Mouse (Mus musculus): ENCODE measurements around the gene Ddx27. TPM values are rescaled to one million over a fixed set of nuclear protein-coding genes. Genes with fewer than 3 reads are reported as not detected.

The Ddx27 gene
- polyA plus RNA-seq (2014; fragmentation: Nextera tagmentation; extraction: Ambion mirVana), result 38.2 and 45.3 TPM in 2 replicates

DNA sequence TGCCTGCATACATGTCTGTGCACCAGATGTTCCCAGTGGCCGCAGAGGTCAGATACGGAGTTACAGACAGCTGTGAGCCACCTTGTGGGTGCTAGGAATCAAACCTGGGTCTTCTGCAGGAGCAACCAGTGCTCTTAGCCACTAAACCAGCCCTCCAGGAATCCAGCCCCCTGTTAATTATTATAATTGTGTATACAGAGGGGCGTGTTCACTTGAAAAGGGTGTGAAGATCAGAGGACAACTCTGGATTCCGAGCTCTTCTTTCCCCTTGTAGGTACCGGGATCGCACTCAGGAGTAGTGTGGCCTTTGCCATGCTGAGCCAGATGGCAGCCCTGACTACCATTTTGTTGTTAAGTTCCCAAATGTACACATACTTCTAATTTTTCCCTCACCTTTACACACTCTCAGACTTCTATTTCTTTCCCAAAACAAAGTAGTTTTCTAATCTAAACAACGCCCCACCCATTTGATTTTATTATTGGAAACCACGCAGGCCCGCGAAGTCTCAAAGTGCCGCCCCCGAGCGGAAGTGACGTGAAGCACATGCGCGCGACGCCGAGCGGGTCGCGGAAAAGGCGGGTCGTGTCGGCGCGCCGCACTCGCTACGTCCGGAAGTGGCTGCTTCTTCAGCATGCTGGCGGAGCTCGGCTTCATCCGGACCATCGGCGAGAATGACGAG, at the start of gene Ddx27:
Gene Ddx27, plus strand, starts transcription at position 492 of the 680 bp plus-strand sequence.
- H3K36me3 ChIP-seq (ENCODE audit: control insufficient read depth, insufficient read depth, low read length), result peaks cover 12% of the 10 kb centered on the region
- peak within 1 kb of the TSS; percentile 73 for H3K27ac ChIP-seq (ENCODE audit: low read length)
- H3K4me3 ChIP-seq (ENCODE audit: low read depth, low read length), result peak within 1 kb of the TSS; percentile 91
- no peaks in the 10 kb centered on the region for H3K9me3 ChIP-seq (ENCODE audit: control insufficient read depth, low read depth, low read length)
- peak; percentile 86 for ATAC-seq (ENCODE audit: insufficient number of reproducible peaks, insufficient read depth, low FRiP score, low read depth)
- H3K4me2 ChIP-seq (replicated peaks; ENCODE audit: low read depth, low read length), result peak within 1 kb of the TSS; percentile 91
- 2% methylated on average over 37 of the region's 37 CpGs for WGBS
- H3K27me3 ChIP-seq (ENCODE audit: control insufficient read depth, insufficient read depth, low read length), result no peaks in the 10 kb centered on the region
- peaks cover 13% of the 10 kb centered on the region for H3K4me1 ChIP-seq (ENCODE audit: control insufficient read depth, insufficient read depth, low read length)
- H3K9ac ChIP-seq (replicated peaks; ENCODE audit: low read depth, low read length), result peak within 1 kb of the TSS; percentile 86

DNA sequence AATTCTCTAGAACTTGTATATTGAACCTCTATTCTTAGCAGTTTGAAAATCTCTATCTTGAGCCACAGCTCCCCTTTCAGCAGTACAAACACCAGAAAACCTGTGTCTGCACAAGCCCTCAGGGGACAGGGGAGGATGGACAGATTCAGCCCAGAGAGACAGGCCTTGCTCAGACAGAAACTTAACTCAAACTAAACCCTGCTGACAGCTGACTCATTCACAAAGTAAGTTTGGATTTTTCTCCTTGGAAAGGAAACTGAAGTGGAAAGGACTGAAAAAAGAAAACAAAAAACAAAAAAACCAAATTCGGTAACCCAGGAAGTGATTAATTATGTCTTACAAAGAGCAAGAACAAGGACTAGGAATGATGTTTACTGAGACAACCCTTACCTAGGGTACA, 41.8 kb upstream of the Ddx27 start:
- H3K4me2 ChIP-seq (replicated peaks; ENCODE audit: low read depth, low read length), result no peak overlapping the region
- peaks cover 12% of the 10 kb centered on the region; the same call in 1 of the 2 replicates for H3K4me1 ChIP-seq (ENCODE audit: control insufficient read depth, insufficient read depth, low read length)
- no peak overlapping the region for H3K27ac ChIP-seq (ENCODE audit: low read length)
- H3K9me3 ChIP-seq (ENCODE audit: control insufficient read depth, low read depth, low read length), result no peaks in the 10 kb centered on the region
- no peaks in the 10 kb centered on the region for H3K36me3 ChIP-seq (ENCODE audit: control insufficient read depth, insufficient read depth, low read length)
- ATAC-seq (ENCODE audit: insufficient number of reproducible peaks, insufficient read depth, low FRiP score, low read depth), result no peak
- 75% methylated on average over 1 of the region's 1 CpGs for WGBS
- H3K4me3 ChIP-seq (ENCODE audit: low read depth, low read length), result no peak overlapping the region
- H3K27me3 ChIP-seq (ENCODE audit: control insufficient read depth, insufficient read depth, low read length), result no peaks in the 10 kb centered on the region
- no peak overlapping the region for H3K9ac ChIP-seq (replicated peaks; ENCODE audit: low read depth, low read length)

DNA sequence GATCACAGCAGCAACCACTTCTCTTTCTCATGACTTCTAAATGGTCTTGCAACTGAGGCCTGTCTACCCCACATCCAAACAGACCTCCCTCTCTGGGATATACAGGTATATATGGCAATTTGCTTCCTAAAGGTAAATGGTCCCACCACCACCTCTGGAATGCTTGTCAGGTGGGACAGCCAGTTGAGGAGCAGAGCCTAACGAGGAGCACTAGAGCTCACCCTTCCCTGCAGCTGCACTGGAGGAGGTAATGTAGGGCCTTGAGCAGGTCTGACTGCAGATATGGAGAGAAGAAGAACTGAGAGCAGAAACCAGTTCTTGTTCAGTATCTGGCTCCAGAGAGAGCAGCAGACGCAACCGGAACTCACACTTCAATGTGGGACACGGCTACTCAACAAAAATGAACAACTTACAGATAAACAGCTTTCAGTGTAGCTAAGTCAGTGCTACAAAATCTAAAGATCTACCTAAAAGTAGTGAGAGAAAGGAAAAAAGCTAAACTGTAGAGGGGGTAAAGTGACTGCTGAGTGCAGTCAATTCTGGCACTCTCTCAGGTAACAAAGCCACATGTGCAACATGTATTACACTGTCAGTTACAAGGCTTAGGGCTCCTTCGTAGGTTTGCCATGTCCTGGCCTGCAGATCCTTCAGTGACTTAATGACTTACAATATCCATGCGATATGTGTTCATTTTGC, 40.7 kb upstream of the Ddx27 start:
- Histone ChIP-seq H3K9ac (replicated peaks; ENCODE audit: low read depth, low read length) (no peak overlapping the region), H3K4me2 (replicated peaks; ENCODE audit: low read depth, low read length) (no peak overlapping the region), H3K27ac (ENCODE audit: low read length) (no peak overlapping the region), H3K4me3 (ENCODE audit: low read depth, low read length) (no peak overlapping the region), H3K4me1 (ENCODE audit: control insufficient read depth, insufficient read depth, low read length) (peaks cover 12% of the 10 kb centered on the region; the same call in 1 of the 2 replicates), H3K9me3 (ENCODE audit: control insufficient read depth, low read depth, low read length) (no peaks in the 10 kb centered on the region), H3K36me3 (ENCODE audit: control insufficient read depth, insufficient read depth, low read length) (no peaks in the 10 kb centered on the region), H3K27me3 (ENCODE audit: control insufficient read depth, insufficient read depth, low read length) (no peaks in the 10 kb centered on the region)
- WGBS, result 72% methylated on average over 6 of the region's 6 CpGs
- ATAC-seq (ENCODE audit: insufficient number of reproducible peaks, insufficient read depth, low FRiP score, low read depth), result no peak

DNA sequence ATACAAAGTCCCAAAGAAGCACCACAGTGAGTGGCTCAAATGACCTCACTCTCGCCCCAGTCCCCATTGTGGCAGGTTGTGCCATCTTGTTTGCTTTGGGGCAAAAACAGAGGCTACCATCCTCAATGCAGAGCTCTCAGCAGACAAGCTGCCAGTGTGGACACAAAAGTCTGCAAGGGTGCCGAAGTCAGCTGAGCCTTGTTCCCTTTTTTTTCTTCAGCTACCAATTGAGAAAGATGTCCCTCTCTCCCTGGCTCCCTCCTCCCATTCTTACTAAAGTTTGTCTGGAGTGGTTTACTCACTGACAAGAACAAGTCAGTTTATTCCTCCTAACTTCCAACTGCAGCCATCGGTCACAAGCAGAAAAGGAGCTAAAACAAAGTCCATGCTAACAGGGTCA, 38.6 kb upstream of the Ddx27 start:
- Histone ChIP-seq H3K36me3 (ENCODE audit: control insufficient read depth, insufficient read depth, low read length) (no peaks in the 10 kb centered on the region), H3K4me2 (replicated peaks; ENCODE audit: low read depth, low read length) (no peak overlapping the region), H3K27me3 (ENCODE audit: control insufficient read depth, insufficient read depth, low read length) (no peaks in the 10 kb centered on the region), H3K4me3 (ENCODE audit: low read depth, low read length) (no peak overlapping the region), H3K9me3 (ENCODE audit: control insufficient read depth, low read depth, low read length) (no peaks in the 10 kb centered on the region), H3K9ac (replicated peaks; ENCODE audit: low read depth, low read length) (no peak overlapping the region), H3K4me1 (ENCODE audit: control insufficient read depth, insufficient read depth, low read length) (peaks cover 12% of the 10 kb centered on the region; the same call in 1 of the 2 replicates), H3K27ac (ENCODE audit: low read length) (no peak overlapping the region)
- 70% methylated on average over 3 of the region's 3 CpGs for WGBS
- ATAC-seq (ENCODE audit: insufficient number of reproducible peaks, insufficient read depth, low FRiP score, low read depth), result no peak

DNA sequence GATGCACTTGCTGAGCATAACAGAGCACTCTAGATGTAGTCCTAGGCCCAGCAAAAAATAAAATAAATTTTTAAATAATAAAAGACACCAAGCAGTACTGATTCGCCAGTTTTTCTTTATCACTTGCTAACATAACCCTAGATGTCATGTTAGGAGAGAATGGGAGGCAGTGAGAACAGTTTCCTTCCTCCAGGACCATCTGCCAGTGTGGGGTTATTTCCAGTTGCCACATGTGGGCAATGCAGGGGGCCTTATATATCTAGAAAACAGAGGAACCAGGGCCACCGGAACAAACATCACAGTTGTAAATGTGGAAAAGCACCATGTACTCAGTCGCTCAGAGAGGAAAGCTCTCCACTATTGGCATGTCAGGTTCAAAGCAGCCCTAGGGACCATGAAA, 37.5 kb upstream of the Ddx27 start:
- H3K4me3 ChIP-seq (ENCODE audit: low read depth, low read length), result no peak overlapping the region
- no peaks in the 10 kb centered on the region for H3K9me3 ChIP-seq (ENCODE audit: control insufficient read depth, low read depth, low read length)
- WGBS, result 81% methylated on average over 3 of the region's 3 CpGs
- peaks cover 12% of the 10 kb centered on the region; the same call in 1 of the 2 replicates for H3K4me1 ChIP-seq (ENCODE audit: control insufficient read depth, insufficient read depth, low read length)
- no peak overlapping the region for H3K27ac ChIP-seq (ENCODE audit: low read length)
- no peak overlapping the region for H3K4me2 ChIP-seq (replicated peaks; ENCODE audit: low read depth, low read length)
- no peaks in the 10 kb centered on the region for H3K27me3 ChIP-seq (ENCODE audit: control insufficient read depth, insufficient read depth, low read length)
- H3K9ac ChIP-seq (replicated peaks; ENCODE audit: low read depth, low read length), result no peak overlapping the region
- no peaks in the 10 kb centered on the region for H3K36me3 ChIP-seq (ENCODE audit: control insufficient read depth, insufficient read depth, low read length)
- ATAC-seq (ENCODE audit: insufficient number of reproducible peaks, insufficient read depth, low FRiP score, low read depth), result no peak

DNA sequence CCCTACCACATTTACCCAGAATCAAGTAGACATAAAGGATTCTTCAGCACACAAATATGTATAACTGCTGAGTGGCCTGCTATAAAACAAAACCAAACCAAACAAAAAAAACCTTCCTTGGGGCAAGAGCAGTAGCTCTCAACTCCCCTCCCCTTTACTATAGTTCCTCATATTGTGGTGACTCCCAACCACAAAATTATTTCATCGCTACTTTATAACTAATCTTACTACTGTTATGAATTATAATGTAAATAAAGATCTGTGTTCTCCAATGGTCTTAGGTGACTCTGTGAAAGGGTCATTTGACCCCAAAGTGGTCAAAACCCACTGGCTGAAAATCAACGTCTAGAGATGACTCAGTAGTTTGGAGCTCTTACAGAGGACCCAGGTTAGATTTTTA, 34.8 kb upstream of the Ddx27 start:
- H3K4me3 ChIP-seq (ENCODE audit: low read depth, low read length), result no peak overlapping the region
- H3K9ac ChIP-seq (replicated peaks; ENCODE audit: low read depth, low read length), result no peak overlapping the region
- no peaks in the 10 kb centered on the region for H3K27me3 ChIP-seq (ENCODE audit: control insufficient read depth, insufficient read depth, low read length)
- H3K27ac ChIP-seq (ENCODE audit: low read length), result no peak overlapping the region
- ATAC-seq (ENCODE audit: insufficient number of reproducible peaks, insufficient read depth, low FRiP score, low read depth), result no peak
- WGBS, result 62% methylated on average over 2 of the region's 2 CpGs
- H3K4me2 ChIP-seq (replicated peaks; ENCODE audit: low read depth, low read length), result no peak overlapping the region
- H3K36me3 ChIP-seq (ENCODE audit: control insufficient read depth, insufficient read depth, low read length), result no peaks in the 10 kb centered on the region
- H3K9me3 ChIP-seq (ENCODE audit: control insufficient read depth, low read depth, low read length), result no peaks in the 10 kb centered on the region
- H3K4me1 ChIP-seq (ENCODE audit: control insufficient read depth, insufficient read depth, low read length), result peaks cover 8% of the 10 kb centered on the region; the same call in 1 of the 2 replicates

DNA sequence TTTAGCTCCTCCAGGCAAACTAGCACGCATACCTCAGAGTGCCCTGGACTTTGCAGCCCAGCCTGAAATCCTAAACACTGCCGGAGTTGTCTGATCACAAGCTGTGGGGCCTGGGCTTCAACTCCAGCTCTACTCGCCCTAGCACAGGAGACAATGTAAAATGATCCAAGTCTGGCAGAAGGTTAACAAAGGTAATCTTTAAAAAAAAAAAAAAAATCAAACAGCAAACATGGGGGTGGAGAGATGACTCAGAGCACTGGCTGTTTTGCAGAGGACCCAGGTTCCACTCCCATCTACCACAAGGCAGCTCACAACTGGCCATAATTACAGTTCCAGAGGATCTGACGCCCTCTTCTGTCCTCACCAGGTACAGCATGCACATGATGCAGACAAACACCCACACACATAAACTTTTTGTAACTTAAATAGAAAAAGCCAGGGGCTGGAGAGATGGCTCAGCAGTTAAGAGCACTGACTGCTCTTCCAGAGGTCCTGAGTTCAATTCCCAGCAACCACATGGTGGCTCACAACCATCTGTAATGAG, 31.6 kb upstream of the Ddx27 start:
- no peaks in the 10 kb centered on the region for H3K4me1 ChIP-seq (ENCODE audit: control insufficient read depth, insufficient read depth, low read length)
- no peaks in the 10 kb centered on the region for H3K9me3 ChIP-seq (ENCODE audit: control insufficient read depth, low read depth, low read length)
- no peak overlapping the region for H3K9ac ChIP-seq (replicated peaks; ENCODE audit: low read depth, low read length)
- no peaks in the 10 kb centered on the region for H3K27me3 ChIP-seq (ENCODE audit: control insufficient read depth, insufficient read depth, low read length)
- H3K4me3 ChIP-seq (ENCODE audit: low read depth, low read length), result no peak overlapping the region
- WGBS, result 71% methylated on average over 4 of the region's 4 CpGs
- no peak overlapping the region for H3K4me2 ChIP-seq (replicated peaks; ENCODE audit: low read depth, low read length)
- H3K36me3 ChIP-seq (ENCODE audit: control insufficient read depth, insufficient read depth, low read length), result no peaks in the 10 kb centered on the region
- no peak for ATAC-seq (ENCODE audit: insufficient number of reproducible peaks, insufficient read depth, low FRiP score, low read depth)
- H3K27ac ChIP-seq (ENCODE audit: low read length), result no peak overlapping the region

DNA sequence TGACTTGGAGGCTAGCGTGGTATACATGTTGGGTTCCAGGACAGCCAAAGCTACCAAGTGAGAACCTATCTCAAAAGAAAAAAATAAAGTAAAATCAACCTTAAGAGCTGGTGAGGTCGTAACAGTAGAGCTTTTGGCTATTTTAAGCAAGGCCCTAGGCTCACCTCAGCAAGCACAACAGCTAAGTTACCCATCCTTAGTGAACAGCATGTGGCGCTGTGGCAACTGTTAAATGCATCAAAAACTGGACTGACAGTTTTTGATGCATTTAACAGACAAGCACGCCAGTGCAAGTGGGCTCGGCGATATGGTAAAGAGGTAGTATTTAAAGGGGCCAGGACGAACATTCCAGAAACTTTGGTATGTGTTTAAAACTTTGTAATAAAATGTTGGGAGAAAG, 24.1 kb upstream of the Ddx27 start:
- Histone ChIP-seq H3K27me3 (ENCODE audit: control insufficient read depth, insufficient read depth, low read length) (no peaks in the 10 kb centered on the region), H3K36me3 (ENCODE audit: control insufficient read depth, insufficient read depth, low read length) (no peaks in the 10 kb centered on the region), H3K4me1 (ENCODE audit: control insufficient read depth, insufficient read depth, low read length) (peaks cover 27% of the 10 kb centered on the region; the same call in 1 of the 2 replicates), H3K27ac (ENCODE audit: low read length) (no peak overlapping the region), H3K9me3 (ENCODE audit: control insufficient read depth, low read depth, low read length) (no peaks in the 10 kb centered on the region), H3K4me3 (ENCODE audit: low read depth, low read length) (no peak overlapping the region), H3K9ac (replicated peaks; ENCODE audit: low read depth, low read length) (no peak overlapping the region), H3K4me2 (replicated peaks; ENCODE audit: low read depth, low read length) (no peak overlapping the region)
- ATAC-seq (ENCODE audit: insufficient number of reproducible peaks, insufficient read depth, low FRiP score, low read depth), result no peak
- 76% methylated on average over 7 of the region's 7 CpGs for WGBS

Data from stomach, embryonic 14.5 days (tissue).